Mouse (Mus musculus) MEL (cell line): ENCODE measurements around the gene Dhx15. TPM values are rescaled to one million over a fixed set of nuclear protein-coding genes. Genes with fewer than 3 reads are reported as not detected.

Experiments used
- DNase-seq: peaks from one replicate; pipeline ENCODE4 v3.0.0; 2011; ENCODE audit warnings: low read depth, low spot score
- H3K27ac ChIP-seq: 2 replicates; pipeline ENCODE4 v1.5.1; 2012; ENCODE audit warnings: low read depth, mild to moderate bottlenecking, control low read depth, low read length, moderate library complexity; ENCODE audit not compliant: control insufficient read depth
- H3K27me3 ChIP-seq, 2 experiments: fragments of 150-350 bp in 1 of 2; sonication (generic) in 1 of 2; 2 replicates each; pipeline ENCODE4 v1.6.1; 2012; ENCODE audit warnings: low read length in 2 of 2, mild to moderate bottlenecking in 2 of 2, improper control_type of control experiment in 1 of 2, moderate library complexity in 1 of 2; ENCODE audit not compliant: insufficient read depth in 2 of 2, control insufficient read depth in 1 of 2
- H3K36me3 ChIP-seq, 2 experiments: 2 replicates each; pipeline ENCODE4 v1.6.1; 2012 to 2014; ENCODE audit warnings: low read length in 2 of 2, improper control_type of control experiment in 1 of 2, inconsistent platforms in 1 of 2, mild to moderate bottlenecking in 1 of 2; ENCODE audit not compliant: insufficient read depth in 2 of 2, control insufficient read depth in 1 of 2
- H3K4me1 ChIP-seq, 2 experiments: fragments of 150-350 bp in 1 of 2; sonication (generic) in 1 of 2; 2 replicates each; pipeline ENCODE4 v1.6.1; 2012; ENCODE audit warnings: low read length in 2 of 2, improper control_type of control experiment in 1 of 2, mild to moderate bottlenecking in 1 of 2; ENCODE audit not compliant: insufficient read depth in 2 of 2, control insufficient read depth in 1 of 2
- H3K4me3 ChIP-seq, 2 experiments: fragments of 150-350 bp in 1 of 2; sonication (generic) in 1 of 2; 2 replicates each; pipeline ENCODE4 v1.5.1; 2012; ENCODE audit warnings: low read depth in 2 of 2, low read length in 2 of 2, mild to moderate bottlenecking in 2 of 2, moderate library complexity in 2 of 2, control low read depth in 1 of 2, improper control_type of control experiment in 1 of 2; ENCODE audit not compliant: control insufficient read depth in 1 of 2, insufficient read depth in 1 of 2
- H3K79me2 ChIP-seq: 2 replicates; pipeline ENCODE4 v1.6.1; 2012; ENCODE audit warnings: mild to moderate bottlenecking, low read length, moderate library complexity; ENCODE audit not compliant: control insufficient read depth, poor library complexity, insufficient read depth
- H3K9ac ChIP-seq: 2 replicates; pipeline ENCODE4 v1.6.1; 2012; ENCODE audit warnings: low read depth, mild to moderate bottlenecking, control low read depth, low read length, moderate library complexity; ENCODE audit not compliant: control insufficient read depth, poor library complexity, severe bottlenecking
- H3K9me3 ChIP-seq: fragments of 150-350 bp; sonication (generic); replicated peaks from 2 replicates; pipeline ENCODE4 v1.6.1; 2012; ENCODE audit warnings: mild to moderate bottlenecking, low read length, improper control_type of control experiment, moderate library complexity; ENCODE audit not compliant: insufficient read depth
- BHLHE40 ChIP-seq: IDR thresholded peaks from 2 replicates; pipeline ENCODE4 v1.6.1; 2012; ENCODE audit warnings: low read depth, mild to moderate bottlenecking, inconsistent platforms, low read length, improper control_type of control experiment, borderline replicate concordance
- CTCF ChIP-seq, 3 experiments: IDR thresholded peaks in 2 of 3; conservative IDR thresholded peaks in 1 of 3; 2 replicates each; pipeline ENCODE4 v1.5.1; 2011 to 2012; ENCODE audit warnings: low read length in 3 of 3, low read depth in 2 of 3, mild to moderate bottlenecking in 2 of 3, improper control_type of control experiment in 1 of 3, inconsistent platforms in 1 of 3, mixed read lengths in 1 of 3, moderate library complexity in 1 of 3; ENCODE audit not compliant: control insufficient read depth in 1 of 3, insufficient read depth in 1 of 3, poor library complexity in 1 of 3, severe bottlenecking in 1 of 3
- E2F4 ChIP-seq: IDR thresholded peaks from 2 replicates; pipeline ENCODE4 v1.6.1; 2011; ENCODE audit warnings: low read depth, low read length, improper control_type of control experiment, borderline replicate concordance
- ELF1 ChIP-seq: IDR thresholded peaks from 2 replicates; pipeline ENCODE4 v1.6.1; 2014; ENCODE audit warnings: low read depth, mild to moderate bottlenecking, inconsistent platforms, low read length, improper control_type of control experiment, moderate library complexity
- GATA1 ChIP-seq: IDR thresholded peaks from 2 replicates; pipeline ENCODE4 v1.6.1; 2011; ENCODE audit warnings: low read depth, low read length, improper control_type of control experiment
- KAT2A ChIP-seq: conservative IDR thresholded peaks from 2 replicates; pipeline ENCODE4 v1.6.1; 2012; ENCODE audit warnings: low read depth, low read length, improper control_type of control experiment, inconsistent platforms
- MAX ChIP-seq: IDR thresholded peaks from 2 replicates; pipeline ENCODE4 v1.6.1; 2011; ENCODE audit warnings: low read length, improper control_type of control experiment
- MAZ ChIP-seq: IDR thresholded peaks from 2 replicates; pipeline ENCODE4 v1.6.1; 2012; ENCODE audit warnings: low read depth, mild to moderate bottlenecking, inconsistent platforms, low read length, improper control_type of control experiment
- MXI1 ChIP-seq: IDR thresholded peaks from 2 replicates; pipeline ENCODE4 v1.6.1; 2011; ENCODE audit warnings: mild to moderate bottlenecking, low read depth, low read length, improper control_type of control experiment
- MYB ChIP-seq: IDR thresholded peaks from 2 replicates; pipeline ENCODE4 v1.6.1; 2011; ENCODE audit warnings: mild to moderate bottlenecking, low read depth, low read length, improper control_type of control experiment
- NELFE ChIP-seq: IDR thresholded peaks from 2 replicates; pipeline ENCODE4 v1.6.1; 2011; ENCODE audit warnings: low read depth, low read length, improper control_type of control experiment
- NRF1 ChIP-seq: IDR thresholded peaks from 2 replicates; pipeline ENCODE4 v1.6.1; 2014; ENCODE audit warnings: low read depth, mild to moderate bottlenecking, inconsistent platforms, low read length, improper control_type of control experiment, moderate library complexity; ENCODE audit not compliant: poor library complexity, insufficient read depth, severe bottlenecking
- POLR2A ChIP-seq, 2 experiments: IDR thresholded peaks; 2 replicates each; pipeline ENCODE4 v1.6.1; 2011 to 2012; ENCODE audit warnings: low read length in 2 of 2, mild to moderate bottlenecking in 2 of 2, control low read depth in 1 of 2, improper control_type of control experiment in 1 of 2, low read depth in 1 of 2, moderate library complexity in 1 of 2; ENCODE audit not compliant: control insufficient read depth in 1 of 2, insufficient read depth in 1 of 2, poor library complexity in 1 of 2
- POLR2AphosphoS2 ChIP-seq: IDR thresholded peaks from 2 replicates; pipeline ENCODE4 v1.6.1; 2011; ENCODE audit warnings: low read length, improper control_type of control experiment
- POLR2AphosphoS5 ChIP-seq: IDR thresholded peaks from 2 replicates; pipeline ENCODE4 v1.6.1; 2012; ENCODE audit warnings: low read depth, borderline replicate concordance, mild to moderate bottlenecking, inconsistent platforms, low read length, moderate library complexity, mixed read lengths
- RCOR1 ChIP-seq: IDR thresholded peaks from 2 replicates; pipeline ENCODE4 v1.6.1; 2012; ENCODE audit warnings: low read depth, mild to moderate bottlenecking, inconsistent platforms, low read length, improper control_type of control experiment
- SIN3A ChIP-seq: IDR thresholded peaks from 2 replicates; pipeline ENCODE4 v1.6.1; 2012; ENCODE audit warnings: low read length, improper control_type of control experiment, inconsistent platforms
- SMC3 ChIP-seq: IDR thresholded peaks from 2 replicates; pipeline ENCODE4 v1.6.1; 2011; ENCODE audit warnings: low read depth, low read length, improper control_type of control experiment
- TAL1 ChIP-seq: IDR thresholded peaks from 2 replicates; pipeline ENCODE4 v1.6.1; 2012; ENCODE audit warnings: mild to moderate bottlenecking, inconsistent platforms, low read length, moderate library complexity, mixed read lengths
- TBP ChIP-seq: IDR thresholded peaks from 2 replicates; pipeline ENCODE4 v1.8.0; 2011; ENCODE audit warnings: low read depth, low read length, improper control_type of control experiment
- TCF12 ChIP-seq: IDR thresholded peaks from 2 replicates; pipeline ENCODE4 v1.6.1; 2014; ENCODE audit warnings: low read depth, mild to moderate bottlenecking, inconsistent platforms, low read length, improper control_type of control experiment, moderate library complexity
- UBTF ChIP-seq: IDR thresholded peaks from 2 replicates; pipeline ENCODE4 v1.6.1; 2012; ENCODE audit warnings: low read depth, mild to moderate bottlenecking, inconsistent platforms, low read length, improper control_type of control experiment, moderate library complexity, borderline replicate concordance; ENCODE audit not compliant: insufficient read depth
- USF1 ChIP-seq: IDR thresholded peaks from 2 replicates; pipeline ENCODE4 v1.6.1; 2014; ENCODE audit warnings: low read depth, mild to moderate bottlenecking, inconsistent platforms, low read length, improper control_type of control experiment, moderate library complexity
- USF2 ChIP-seq, 2 experiments: IDR thresholded peaks; 2 replicates each; pipeline ENCODE4 v1.6.1; 2011 to 2012; ENCODE audit warnings: improper control_type of control experiment in 2 of 2, low read length in 2 of 2, borderline replicate concordance in 1 of 2, inconsistent platforms in 1 of 2, low read depth in 1 of 2, mild to moderate bottlenecking in 1 of 2; ENCODE audit not compliant: insufficient read depth in 1 of 2
- ZMIZ1 ChIP-seq: IDR thresholded peaks from 2 replicates; pipeline ENCODE4 v1.6.1; 2012; ENCODE audit warnings: low read depth, mild to moderate bottlenecking, inconsistent platforms, low read length, improper control_type of control experiment, moderate library complexity
- polyA plus RNA-seq, 2 experiments: library from polyadenylated mRNA; stranded (reverse) in 1 of 2; unstranded in 1 of 2; fragments of >175 nt in 1 of 2; fragments of >200 nt in 1 of 2; gene quantifications; 2 replicates each; pipeline versions ENCODE4 v1.2.1 to v1.2.4; 2012; ENCODE audit warnings: low replicate concordance in 2 of 2, low read depth in 1 of 2; ENCODE audit not compliant: insufficient read length in 2 of 2, insufficient read depth in 1 of 2, missing spikeins in 1 of 2
- total RNA-seq: library from RNA; depleted of rRNA; stranded (reverse); fragments of 300-350 nt; gene quantifications from 2 replicates; pipeline ENCODE4 v1.2.3, GENCODE M21; 2012

Gene Dhx15
- total and polyA plus RNA-seq, 3 experiments: 153 to 348 (median 309) TPM

- no peak overlapping the region for H3K4me3 ChIP-seq
- peaks cover 23 to 41% of the 10 kb centered on the region in 2 experiments for H3K36me3 ChIP-seq
- no peaks in the 10 kb centered on the region for H3K9me3 ChIP-seq
- no peak for TF ChIP-seq MXI1
- no peak for TF ChIP-seq MYB
- TF ChIP-seq SMC3: no peak
- no peak for TF ChIP-seq POLR2AphosphoS5
- TF ChIP-seq UBTF: no peak
- TF ChIP-seq POLR2AphosphoS2: no peak
- no peak for TF ChIP-seq NRF1
- no peak for TF ChIP-seq KAT2A
- TF ChIP-seq MAX: no peak
- TF ChIP-seq TBP: no peak
- TF ChIP-seq RCOR1: no peak
- no peak for TF ChIP-seq TCF12
- no peak overlapping the region for H3K9ac ChIP-seq
- H3K27me3 ChIP-seq: no peaks in the 10 kb centered on the region
- DNase-seq: no peak
- H3K79me2 ChIP-seq: peaks cover 2% of the 10 kb centered on the region; the same call in 1 of the 2 replicates
- H3K4me1 ChIP-seq: peaks cover 2 to 15% of the 10 kb centered on the region in 2 experiments; a peak in 3 of 4 replicates
- no peak overlapping the region for H3K27ac ChIP-seq
Measured at GRCm38 (mm10) chr5:52145684-52146083, 44.6 kb downstream of the Dhx15 start.

- H3K4me3 ChIP-seq: no peak overlapping the region
- no peak overlapping the region for H3K9ac ChIP-seq
- H3K27me3 ChIP-seq: no peaks in the 10 kb centered on the region
- H3K36me3 ChIP-seq: peaks cover 15 to 19% of the 10 kb centered on the region in 2 experiments
- no peaks in the 10 kb centered on the region for H3K9me3 ChIP-seq
- no peaks in the 10 kb centered on the region; the same call in 1 of the 2 replicates for H3K79me2 ChIP-seq
- no peak for DNase-seq
- H3K4me1 ChIP-seq: peaks cover 4 to 14% of the 10 kb centered on the region in 2 experiments
- TF ChIP-seq MAZ: no peak
- no peak for TF ChIP-seq ZMIZ1
- no peak for TF ChIP-seq MAX
- no peak for TF ChIP-seq KAT2A
- TF ChIP-seq BHLHE40: no peak
- TF ChIP-seq RCOR1: no peak
- no peak for TF ChIP-seq MYB
- no peak for TF ChIP-seq GATA1
- TF ChIP-seq NELFE: no peak
- no peak for TF ChIP-seq USF2 (IDR thresholded peaks at IDR 0.05; ENCODE audit: borderline replicate concordance in 1 of 2, insufficient read depth in 1 of 2, low read depth in 1 of 2, low read length in 2 of 2)
- TF ChIP-seq SIN3A: no peak
- TF ChIP-seq ELF1: no peak
- TF ChIP-seq MXI1: no peak
- TF ChIP-seq TAL1: no peak
- TF ChIP-seq E2F4: no peak
- TF ChIP-seq CTCF (IDR thresholded peaks at IDR 0.05 in 2 of 3, conservative IDR thresholded peaks at IDR 0.05 in 1 of 3; ENCODE audit: control insufficient read depth in 1 of 3, insufficient read depth in 1 of 3, low read depth in 2 of 3, low read length in 3 of 3, poor library complexity in 1 of 3, severe bottlenecking in 1 of 3): no peak
- TF ChIP-seq SMC3: no peak
- no peak for TF ChIP-seq POLR2A (IDR thresholded peaks at IDR 0.05; ENCODE audit: control insufficient read depth in 1 of 2, insufficient read depth in 1 of 2, low read depth in 1 of 2, low read length in 2 of 2, poor library complexity in 1 of 2)
- no peak for TF ChIP-seq USF1
- TF ChIP-seq TBP: no peak
- no peak overlapping the region for H3K27ac ChIP-seq
Measured at GRCm38 (mm10) chr5:52141936-52142335, 48.4 kb downstream of the Dhx15 start.
